Comparison of ENCODE assay signal across 12 mouse cellular contexts in genomic region chr2:156777326-156778004, GRCm38 (mm10). TPM values are rescaled to one million over a fixed set of nuclear protein-coding genes. Genes with fewer than 3 reads are reported as not detected.
DNase-seq lines count a peak whose midpoint lies in the region; ATAC-seq and TF ChIP-seq lines count a peak whose summit lies in the region.
"Had no signal": no experiment of that assay in that cellular context is flagged by ENCODE, and none has a peak within 500 bp of the region (broad histone marks: within the 10 kb centered on the region; RNA-seq: fewer than 3 reads in every experiment).

No protein-coding gene starts in this region.

- no peaks in the 10 kb centered on the region for H3K36me3 ChIP-seq in heart, adult 2 months (ENCODE audit: control insufficient read depth, insufficient read depth, low read length)
- H3K36me3 ChIP-seq in MEL (ENCODE audit: control insufficient read depth in 1 of 2, insufficient read depth in 2 of 2, low read length in 2 of 2): peaks cover 0 to 19% of the 10 kb centered on the region in 2 experiments; a peak in 2 of 4 replicates
- peaks cover 16% of the 10 kb centered on the region for H3K36me3 ChIP-seq in heart, postnatal 0 days (replicated peaks; ENCODE audit: control insufficient read depth, insufficient read depth, low read length)

- ATAC-seq in heart, postnatal 0 days (ENCODE audit: insufficient read depth, low read depth): no peak
- ATAC-seq: CD4-positive, CD25-positive, alpha-beta regulatory T cell, adult 4 months had no signal

- H3K9me3 ChIP-seq in MEL (replicated peaks; ENCODE audit: insufficient read depth, low read length): no peaks in the 10 kb centered on the region
- no peaks in the 10 kb centered on the region for H3K9me3 ChIP-seq in heart, postnatal 0 days (replicated peaks; ENCODE audit: control insufficient read depth, low read length)

- H3K79me2 ChIP-seq in heart, adult 2 months (replicated peaks; ENCODE audit: control insufficient read depth, insufficient read depth, low read length): no peaks in the 10 kb centered on the region
- no peaks in the 10 kb centered on the region for H3K79me2 ChIP-seq in MEL (ENCODE audit: control insufficient read depth, insufficient read depth, low read length, poor library complexity)

- 0 out of 2 replicates have a peak, but pooled peaks have one; percentile 19 for TF ChIP-seq EP300 in heart, adult 2 months (IDR thresholded peaks at IDR 0.05; ENCODE audit: insufficient read depth, low read depth, low read length)
- TF ChIP-seq EP300 in MEL (IDR thresholded peaks at IDR 0.05; ENCODE audit: low read depth in 1 of 2, low read length in 2 of 2): no peak
- no peak for TF ChIP-seq EP300 in heart, postnatal 0 days (IDR thresholded peaks at IDR 0.05; ENCODE audit: low read depth)

- H3K4me1 ChIP-seq in heart, adult 2 months (ENCODE audit: control insufficient read depth, insufficient read depth, low read length): peaks cover 5% of the 10 kb centered on the region
- H3K4me1 ChIP-seq in MEL (ENCODE audit: control insufficient read depth in 1 of 2, insufficient read depth in 2 of 2, low read length in 2 of 2): peaks cover 3 to 37% of the 10 kb centered on the region in 2 experiments
- peaks cover 38% of the 10 kb centered on the region for H3K4me1 ChIP-seq in heart, postnatal 0 days (ENCODE audit: control insufficient read depth, insufficient read depth)

- TF ChIP-seq POLR2A in heart, adult 2 months (IDR thresholded peaks at IDR 0.05; ENCODE audit: insufficient read depth, low read depth, low read length): no peak
- no peak for TF ChIP-seq POLR2A in MEL (IDR thresholded peaks at IDR 0.05; ENCODE audit: control insufficient read depth in 1 of 2, insufficient read depth in 1 of 2, low read depth in 1 of 2, low read length in 2 of 2, poor library complexity in 1 of 2)

- no peaks in the 10 kb centered on the region; the same call in 1 of the 2 replicates for H3K27me3 ChIP-seq in heart, adult 2 months (ENCODE audit: control insufficient read depth, insufficient read depth, low read length)
- H3K27me3 ChIP-seq in MEL (ENCODE audit: control insufficient read depth in 1 of 2, insufficient read depth in 2 of 2, low read length in 2 of 2): no peaks in the 10 kb centered on the region
- no peaks in the 10 kb centered on the region for H3K27me3 ChIP-seq in heart, postnatal 0 days (ENCODE audit: control insufficient read depth, insufficient read depth, low read length)

- no peak for TF ChIP-seq RAD21 in MEL (IDR thresholded peaks at IDR 0.05; ENCODE audit: low read depth, low read length)

- H3K27ac ChIP-seq in heart, adult 2 months: no peak overlapping the region; the same call in 1 of the 2 replicates
- no peak overlapping the region for H3K27ac ChIP-seq in MEL (ENCODE audit: control insufficient read depth, low read depth, low read length)
- H3K27ac ChIP-seq in heart, postnatal 0 days (ENCODE audit: low read depth): peak overlapping the region; percentile 55

- peak in 1 of 2 experiments; percentile 44 for DNase-seq in heart, adult 2 months
- DNase-seq in heart, postnatal 25 days (ENCODE audit: low spot score): no peak
- DNase-seq in MEL (ENCODE audit: low read depth, low spot score) (peak; percentile 71), MN1 (ENCODE audit: low spot score) (no peak)
- peak; percentile 35 for DNase-seq in heart, postnatal 0 days (ENCODE audit: low spot score)
- peak; percentile 43 to 60 for DNase-seq in kidney, postnatal 4 days
- DNase-seq in right cerebral cortex, adult 2 months (ENCODE audit: low spot score in 2 of 2): no peak
- no peak for DNase-seq in embryo, embryonic 10.5 days (ENCODE audit: low spot score)
- DNase-seq: cerebellum, postnatal 25 days; layer of hippocampus, postnatal 36 days; right cerebral cortex, postnatal 25 days had no signal

- intact Hi-C loops in heart, adult 2 months (cut with DNase I): no loop called here
- intact Hi-C loops in heart, postnatal 25 days (cut with DNase I): no loop called here

- H3K4me2 ChIP-seq in heart, postnatal 0 days (ENCODE audit: low read depth, low read length): peak overlapping the region; percentile 60

- 24% methylated on average over 7 of the region's 7 CpGs for WGBS in heart, adult 2 months
- 32% methylated on average over 7 of the region's 7 CpGs for WGBS in heart, postnatal 0 days

- TF ChIP-seq CTCF in heart, adult 2 months (IDR thresholded peaks at IDR 0.05): peak; percentile 33
- peak in 1 of 3 experiments; percentile 13; a peak in 1 of 6 replicates for TF ChIP-seq CTCF in MEL (IDR thresholded peaks at IDR 0.05 in 2 of 3, conservative IDR thresholded peaks at IDR 0.05 in 1 of 3; ENCODE audit: control insufficient read depth in 1 of 3, insufficient read depth in 1 of 3, low read depth in 2 of 3, low read length in 3 of 3, poor library complexity in 1 of 3, severe bottlenecking in 1 of 3)
- no peak; the same call in 1 of the 2 replicates for TF ChIP-seq CTCF in heart, postnatal 0 days (IDR thresholded peaks at IDR 0.05; ENCODE audit: low read depth)

- no peak overlapping the region for H3K9ac ChIP-seq in heart, adult 2 months (ENCODE audit: low read depth, low read length)
- peak overlapping the region; percentile 31 for H3K9ac ChIP-seq in MEL (ENCODE audit: control insufficient read depth, low read depth, low read length, poor library complexity, severe bottlenecking)
- peak overlapping the region; percentile 25 for H3K9ac ChIP-seq in heart, postnatal 0 days (replicated peaks; ENCODE audit: low read depth, low read length)

- no peak overlapping the region for H3K4me3 ChIP-seq in heart, adult 2 months
- H3K4me3 ChIP-seq in MEL (ENCODE audit: control insufficient read depth in 1 of 2, insufficient read depth in 1 of 2, low read depth in 2 of 2, low read length in 2 of 2): no peak overlapping the region
- H3K4me3 ChIP-seq in heart, postnatal 0 days (ENCODE audit: low read depth, low read length): peak overlapping the region; percentile 32

TF ChIP-seq in MEL, 35 proteins besides CTCF, POLR2A, EP300 and RAD21:
- peak; percentile 54; the same call in 1 of the 2 replicates for TF ChIP-seq ETS1 (IDR thresholded peaks at IDR 0.05; ENCODE audit: low read depth, low read length)
- no peak for TF ChIP-seq MAFK (IDR thresholded peaks at IDR 0.05; ENCODE audit: borderline replicate concordance, low read depth, low read length)
- TF ChIP-seq GATA1 (IDR thresholded peaks at IDR 0.05; ENCODE audit: low read depth, low read length): peak; percentile 74; the same call in 1 of the 2 replicates
- no peak for TF ChIP-seq JUND (IDR thresholded peaks at IDR 0.05; ENCODE audit: low read depth, low read length)
TF ChIP-seq in MEL: peak in this region for 2.

RNA-seq across cellular contexts. Expression of gene Myl9, which starts 2.2 kb away (rescaled TPM):
- total RNA-seq in heart, adult 2 months (2021): 100 to 1,000 TPM in 1 of 2 experiments, 10 to 100 TPM in 1; 86.6 to 107 TPM
- polyA plus RNA-seq in heart, adult 2 months (2012; rRNA removed): 176 and 204 TPM in 2 replicates
- 100 to 1,000 TPM; 200 to 205 TPM for total RNA-seq in heart, postnatal 25 days (2021)
- 1.2 and 2.8 TPM in 2 replicates for total RNA-seq in MEL (2012; rRNA removed)
- polyA plus RNA-seq in MEL (2012; ENCODE audit: insufficient read depth in 1 of 2, insufficient read length in 2 of 2, low read depth in 1 of 2, low replicate concordance in 2 of 2, missing spikeins in 1 of 2): 1 to 10 TPM in 1 of 2 experiments, not detected in 1; 1.3 TPM
- total RNA-seq in heart, postnatal 0 days (2014; rRNA removed; ENCODE audit: low replicate concordance): 1,299 and 1,431 TPM in 2 replicates
- 1,847 and 1,885 TPM in 2 replicates for polyA plus RNA-seq in heart, postnatal 0 days (2015; fragmentation: Nextera tagmentation; extraction: Ambion mirVana)
- polyA plus RNA-seq: CD4-positive, CD25-positive, alpha-beta regulatory T cell, adult 4 months had no signal

Comparison
In these comparisons a context has a peak if more than half of its experiments do, and no peak if none do; other contexts are left out.
1. DNase-seq: peak in MEL (single experiment), heart, postnatal 0 days (single experiment) and kidney, postnatal 4 days (2 of 2); none in heart, postnatal 25 days (single experiment), right cerebral cortex, adult 2 months (0 of 2), MN1 (single experiment) and embryo, embryonic 10.5 days (single experiment).
2. RNA of gene Myl9, which starts 2.2 kb away (total RNA-seq): 1,299 to 1,431 TPM in heart, postnatal 0 days, 200 to 205 TPM in heart, postnatal 25 days and 86.6 to 107 TPM in heart, adult 2 months; 1.2 to 2.8 TPM in MEL; every median in the first group is over 10 times any median in the second.